Mouse (Mus musculus): ENCODE measurements around the gene Ppp1r15a.
"Not testable (repeated sequence)": the region's sequence is repeated elsewhere in the genome, so short reads cannot be mapped to it uniquely, and the experiment has no call there.

The Ppp1r15a gene

DNA sequence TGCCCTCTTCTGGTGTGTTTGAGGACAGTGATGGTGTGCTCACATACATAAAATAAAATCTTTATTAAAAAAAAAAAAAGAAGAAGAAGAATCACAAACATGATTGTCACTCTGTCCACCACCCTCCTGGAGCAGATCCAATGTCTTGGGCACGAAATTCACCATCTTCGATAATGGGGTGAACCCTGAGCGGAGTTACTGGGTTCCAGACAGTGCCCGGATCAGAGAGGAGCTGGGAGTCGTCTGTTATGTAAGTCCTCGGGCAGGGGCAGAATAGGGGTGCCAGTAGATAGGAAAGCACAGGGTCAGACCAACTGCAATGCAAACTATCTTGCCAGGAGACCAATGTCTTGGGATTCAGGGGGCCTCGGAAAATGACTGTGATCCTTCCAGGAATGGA lies 5.5 kb downstream of the Ppp1r15a start:
- in situ Hi-C loops (cut with MboI; ENCODE audit: low sequenced_read_pairs), result no loop called here

DNA sequence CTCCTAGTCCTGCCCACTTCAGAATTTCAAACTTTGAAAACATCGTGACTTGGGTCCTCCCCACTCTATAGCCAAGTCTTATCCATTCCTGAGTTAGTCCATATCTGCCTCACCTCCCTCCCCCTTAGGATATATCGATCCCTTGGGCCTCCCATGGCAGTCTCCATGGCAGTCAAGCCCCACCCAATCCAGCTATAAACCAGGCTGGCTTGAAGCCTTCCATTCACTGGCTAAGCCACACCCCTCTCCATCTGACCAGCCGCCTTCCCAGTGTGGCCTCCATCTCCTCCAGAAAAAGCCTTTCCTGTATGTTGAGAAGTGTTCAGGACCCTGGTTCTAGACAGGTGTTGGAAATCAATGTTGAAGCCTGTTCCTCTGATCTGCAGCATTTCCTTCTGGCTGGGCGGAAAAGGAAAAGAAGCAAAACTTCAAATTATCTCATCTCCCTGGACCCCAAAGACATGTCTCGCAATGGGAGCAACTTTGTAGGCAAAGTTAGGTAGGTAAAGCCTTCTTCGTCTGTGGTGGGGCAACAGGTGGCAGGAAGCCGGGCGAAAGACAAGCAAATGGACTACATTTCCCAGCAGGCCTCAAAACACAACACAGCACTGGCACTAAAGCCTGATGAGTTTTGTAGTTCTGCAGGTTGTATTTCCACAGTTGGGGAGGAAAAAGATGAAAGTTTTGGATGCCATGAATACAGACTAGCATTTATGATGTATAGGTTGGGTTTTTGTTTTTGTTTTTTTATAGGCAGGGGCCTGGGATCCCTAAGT lies 6.5 kb downstream of the Ppp1r15a start:
- in situ Hi-C loops (cut with MboI; ENCODE audit: low sequenced_read_pairs), result no loop called here

DNA sequence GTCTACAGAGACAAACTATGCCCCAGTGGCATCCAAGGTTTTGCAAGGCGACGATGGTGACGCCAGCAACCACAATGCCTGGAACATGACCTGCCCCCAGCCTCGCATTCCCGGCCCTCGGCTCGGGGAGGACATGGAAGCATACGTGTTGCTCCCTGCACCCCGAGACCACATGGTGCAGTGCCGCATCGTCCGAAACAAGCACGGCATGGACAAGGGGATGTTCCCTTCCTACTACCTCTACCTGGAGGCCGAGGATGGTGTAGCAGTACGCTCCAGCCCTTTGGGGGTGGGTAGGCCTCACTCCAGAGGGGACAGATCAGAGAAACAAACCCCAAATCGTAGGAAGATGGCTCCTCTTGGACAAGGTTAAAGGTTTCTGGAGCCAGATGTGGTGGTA lies 7.5 kb downstream of the Ppp1r15a start:
- in situ Hi-C loops (cut with MboI; ENCODE audit: low sequenced_read_pairs), result no loop called here

DNA sequence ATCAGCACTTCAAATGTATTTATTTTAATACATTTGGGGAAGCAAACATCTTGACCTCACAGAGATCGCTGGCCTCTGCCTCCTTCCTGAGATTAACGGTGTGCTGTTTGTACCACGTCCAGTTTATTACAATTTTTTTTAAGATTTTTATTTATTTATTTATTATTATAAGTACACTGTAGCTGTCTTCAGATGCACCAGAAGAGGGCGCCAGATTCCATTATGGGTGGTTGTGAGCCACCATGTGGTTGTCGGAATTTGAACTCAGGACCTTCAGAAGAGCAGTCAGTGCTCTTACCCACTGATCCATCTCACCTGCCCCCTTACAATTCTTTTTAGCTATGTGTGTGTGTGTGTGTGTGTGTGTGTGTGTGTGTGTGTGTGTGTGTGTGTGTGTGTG lies 9.2 kb downstream of the Ppp1r15a start:
- in situ Hi-C loops (cut with MboI; ENCODE audit: low sequenced_read_pairs), result not testable (repeated sequence)

DNA sequence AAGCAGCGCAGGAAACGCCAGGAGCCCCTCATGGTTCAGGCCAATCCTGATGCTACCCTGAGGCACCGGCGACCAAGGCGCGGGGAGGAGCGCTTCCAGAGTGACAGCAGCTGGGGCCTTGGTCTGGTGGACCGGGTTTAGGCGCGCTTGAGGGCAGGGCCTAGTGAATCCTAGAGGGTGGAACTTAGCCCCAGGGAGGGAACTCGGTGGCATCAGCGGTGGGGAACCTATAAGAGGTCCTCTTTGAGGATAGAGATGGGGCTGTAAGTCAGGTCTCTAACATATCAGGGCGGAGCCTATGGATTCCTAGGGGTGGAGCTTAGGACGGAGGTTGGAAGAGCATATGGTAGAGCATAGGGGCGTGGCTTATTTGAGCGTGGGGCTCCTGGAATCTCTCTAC lies 10.6 kb downstream of the Ppp1r15a start:
- in situ Hi-C loops (cut with MboI; ENCODE audit: low sequenced_read_pairs), result no loop called here

DNA sequence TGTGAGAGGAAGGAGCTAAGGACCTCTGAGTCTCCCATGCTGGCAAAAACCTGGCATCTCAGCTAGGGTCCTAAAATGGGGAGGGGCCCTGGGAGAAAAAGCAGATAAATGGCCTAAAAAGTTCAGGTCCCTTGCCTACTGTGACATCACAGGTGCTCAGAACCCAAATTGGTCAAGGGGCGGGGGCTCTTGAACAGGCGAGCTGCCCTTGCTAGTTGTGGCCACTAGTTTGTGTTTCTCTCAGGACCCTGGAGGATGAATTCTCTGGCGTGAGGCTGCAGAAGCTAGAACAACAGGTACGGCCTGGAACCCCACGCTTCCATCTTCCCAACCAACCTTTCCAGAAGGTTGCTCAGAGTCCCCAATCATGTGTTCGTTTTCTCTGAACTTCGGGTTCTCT lies 11.7 kb downstream of the Ppp1r15a start:
- in situ Hi-C loops (cut with MboI; ENCODE audit: low sequenced_read_pairs), result no loop called here

DNA sequence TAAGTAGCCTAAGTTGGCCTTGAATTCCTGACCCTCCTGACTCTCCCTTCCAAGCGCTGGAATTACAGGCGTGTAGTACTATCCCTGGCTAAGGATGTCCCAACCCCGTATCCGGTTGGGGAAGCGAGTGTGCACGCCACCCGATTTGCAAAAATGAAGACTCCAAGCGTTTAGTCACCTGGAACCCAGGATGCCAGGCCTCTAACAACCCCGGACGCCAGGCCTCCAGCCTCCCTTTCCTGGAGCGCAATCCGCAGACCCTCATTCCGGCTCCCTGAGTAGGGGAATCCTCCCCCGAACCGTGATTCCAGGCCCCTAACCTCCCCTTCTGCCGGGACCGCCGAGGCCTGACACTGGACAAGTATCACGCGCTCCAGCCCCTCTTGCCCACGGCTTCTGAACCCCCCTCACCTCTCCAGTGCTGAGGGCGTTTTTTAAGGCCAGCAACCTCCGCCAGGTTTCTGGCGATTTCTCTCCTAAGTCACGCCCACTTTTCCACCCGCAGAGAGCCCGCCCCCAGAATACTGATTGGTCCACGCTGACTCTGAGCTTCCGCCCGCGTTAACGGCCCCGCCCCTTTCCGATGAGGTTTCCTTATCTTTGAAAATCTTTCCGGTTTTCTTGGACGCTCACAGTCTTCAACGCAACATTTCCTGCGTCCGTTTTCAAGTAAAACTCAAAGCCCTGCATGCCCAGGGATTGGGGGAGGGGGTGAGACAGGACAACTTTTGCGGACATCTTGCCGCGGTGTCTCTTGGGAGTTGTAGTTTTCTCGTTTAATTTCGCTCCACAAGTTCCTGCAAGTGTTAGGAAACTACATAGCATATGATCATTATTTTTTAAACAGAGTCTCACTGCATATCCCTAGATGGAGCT lies 15.9 kb downstream of the Ppp1r15a start, which contains the start of gene Nucb1:
TSS of gene Nucb1 (minus strand) at position 495 of the 876 bp plus-strand sequence.
- in situ Hi-C loops (cut with MboI; ENCODE audit: low sequenced_read_pairs), result no loop called here

DNA sequence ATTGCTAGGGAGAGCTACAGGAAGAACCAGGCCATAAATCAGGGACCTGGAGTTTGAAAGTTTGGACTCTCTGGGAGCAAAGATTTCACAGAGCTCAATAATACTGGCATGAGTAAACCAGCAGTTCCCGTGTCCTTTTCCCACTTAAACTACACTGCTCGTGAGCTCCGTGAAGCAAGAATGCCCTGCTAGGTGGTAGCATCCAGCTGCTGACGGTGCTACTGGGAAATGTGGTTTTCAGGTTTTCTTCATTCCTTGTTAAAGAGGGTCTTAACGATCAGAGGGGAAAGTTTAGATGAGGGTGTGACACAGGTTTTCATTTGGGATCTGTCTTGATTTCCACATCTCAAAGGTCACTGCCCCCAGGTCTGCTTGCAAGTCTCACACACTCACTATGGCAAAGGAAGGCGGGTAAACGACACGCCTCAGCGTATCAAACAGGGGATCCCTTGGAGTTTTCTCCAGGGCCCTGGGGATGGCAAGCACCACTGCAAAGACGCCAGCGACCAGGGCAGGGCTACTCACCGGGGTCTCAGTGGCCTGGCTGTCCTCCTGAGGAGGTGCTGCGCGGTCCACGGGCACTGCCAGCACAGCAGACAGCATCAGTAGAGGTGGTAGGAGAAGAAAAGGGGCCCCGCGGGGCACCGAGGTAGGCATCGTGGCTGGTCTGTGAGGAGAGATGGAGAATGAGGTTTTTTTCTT lies 16.7 kb downstream of the Ppp1r15a start:
- in situ Hi-C loops (cut with MboI; ENCODE audit: low sequenced_read_pairs), result no loop called here

DNA sequence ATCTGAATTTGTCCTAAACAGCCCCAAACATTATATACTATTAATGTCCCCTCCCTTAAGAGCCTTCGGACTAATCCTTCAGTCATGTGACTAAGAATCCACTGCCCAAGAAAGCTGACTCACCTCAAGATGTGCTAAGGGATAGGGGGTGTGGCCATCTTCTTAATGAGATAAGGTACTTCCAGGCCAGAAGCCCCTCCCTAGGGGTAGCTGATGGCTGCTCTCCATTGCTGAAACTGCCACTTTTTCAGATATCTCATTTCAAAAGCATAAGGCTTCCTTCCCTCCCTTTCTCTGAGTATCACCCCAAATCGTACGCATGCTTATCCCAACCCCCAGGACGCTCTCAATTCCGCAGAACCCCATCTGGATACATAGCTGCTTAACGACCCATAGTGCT lies 17.5 kb downstream of the Ppp1r15a start:
- in situ Hi-C loops (cut with MboI; ENCODE audit: low sequenced_read_pairs), result no loop called here

DNA sequence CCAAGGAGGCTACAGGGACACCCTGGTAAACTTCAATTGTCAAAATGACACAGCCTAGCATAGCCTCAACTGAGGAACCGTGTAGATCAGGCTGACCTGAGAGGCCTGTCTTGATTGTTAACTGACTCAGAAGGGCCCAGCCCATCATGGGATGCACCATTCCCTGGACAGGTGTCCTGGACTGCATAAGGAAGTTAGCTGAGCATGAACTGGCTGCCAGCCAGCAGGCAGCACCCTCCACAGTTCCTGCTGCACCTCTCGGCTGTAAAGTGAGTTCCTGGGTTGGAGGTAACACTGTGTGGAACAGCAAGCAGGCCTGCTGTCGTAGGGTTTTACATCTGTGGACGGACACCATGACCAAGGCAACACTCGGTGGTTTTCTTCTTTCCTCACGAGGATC lies 18.5 kb downstream of the Ppp1r15a start:
- in situ Hi-C loops (cut with MboI; ENCODE audit: low sequenced_read_pairs), result no loop called here

DNA sequence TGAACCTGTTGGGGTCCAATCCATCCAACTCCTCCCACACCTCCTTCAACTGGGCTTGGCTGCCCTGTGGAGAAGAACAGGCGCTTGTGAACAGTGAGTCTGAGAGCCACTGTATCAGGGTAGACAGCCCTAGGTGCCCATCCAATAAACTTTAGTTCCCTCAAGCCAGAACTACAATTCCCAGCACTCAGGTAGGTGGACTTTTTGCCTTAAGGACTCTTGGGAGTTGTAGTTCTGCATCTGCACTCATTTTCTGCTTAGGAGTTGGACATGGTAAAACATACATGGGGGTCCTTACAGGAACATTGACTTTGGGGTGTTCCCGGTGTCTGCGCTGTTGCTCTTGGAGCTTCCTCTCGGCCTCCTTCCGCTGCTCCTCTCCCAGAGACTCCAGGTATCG lies 27.6 kb downstream of the Ppp1r15a start:
- in situ Hi-C loops (cut with MboI; ENCODE audit: low sequenced_read_pairs), result no loop called here

DNA sequence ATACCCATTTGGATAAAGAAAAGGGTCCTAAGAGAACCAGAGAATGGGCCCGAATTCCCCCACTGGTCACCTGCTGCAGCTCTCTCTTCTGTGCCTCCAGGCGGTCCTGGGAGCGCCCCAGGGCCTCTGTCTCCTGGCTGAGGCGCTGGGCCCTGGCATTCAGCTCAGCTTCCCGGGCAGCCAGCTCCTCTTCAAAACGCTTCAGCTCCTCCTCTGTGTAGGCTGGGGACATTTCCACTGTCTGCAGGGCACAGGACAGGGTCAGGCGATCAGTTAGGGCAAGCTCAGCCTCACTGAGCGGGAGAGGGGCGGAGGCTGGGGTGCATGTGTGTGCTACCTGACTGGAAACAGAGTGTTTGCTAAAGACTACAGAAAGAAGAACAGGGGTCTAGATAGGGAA lies 31.5 kb downstream of the Ppp1r15a start:
- in situ Hi-C loops (cut with MboI; ENCODE audit: low sequenced_read_pairs), result no loop called here

DNA sequence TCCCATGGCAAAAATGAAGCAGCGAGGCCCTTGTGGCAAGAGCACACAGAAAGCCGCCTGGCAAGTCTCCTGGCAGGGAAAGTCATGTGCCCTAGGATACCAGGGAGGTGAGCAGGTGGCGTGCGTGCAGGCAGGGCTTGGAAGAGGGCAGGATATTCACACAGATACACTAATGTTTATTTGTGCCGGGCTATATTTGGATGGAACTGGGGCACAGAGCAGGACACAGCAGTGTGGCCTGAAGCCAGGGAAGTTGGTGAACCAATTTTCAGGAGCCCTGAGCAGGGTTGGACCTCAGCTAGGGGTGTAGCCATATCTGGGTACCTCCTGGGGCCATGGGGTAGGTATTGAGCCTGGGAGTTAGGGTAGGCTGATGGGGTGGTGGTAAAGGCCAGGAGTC lies 33.1 kb downstream of the Ppp1r15a start:
- in situ Hi-C loops (cut with MboI; ENCODE audit: low sequenced_read_pairs), result no loop called here

DNA sequence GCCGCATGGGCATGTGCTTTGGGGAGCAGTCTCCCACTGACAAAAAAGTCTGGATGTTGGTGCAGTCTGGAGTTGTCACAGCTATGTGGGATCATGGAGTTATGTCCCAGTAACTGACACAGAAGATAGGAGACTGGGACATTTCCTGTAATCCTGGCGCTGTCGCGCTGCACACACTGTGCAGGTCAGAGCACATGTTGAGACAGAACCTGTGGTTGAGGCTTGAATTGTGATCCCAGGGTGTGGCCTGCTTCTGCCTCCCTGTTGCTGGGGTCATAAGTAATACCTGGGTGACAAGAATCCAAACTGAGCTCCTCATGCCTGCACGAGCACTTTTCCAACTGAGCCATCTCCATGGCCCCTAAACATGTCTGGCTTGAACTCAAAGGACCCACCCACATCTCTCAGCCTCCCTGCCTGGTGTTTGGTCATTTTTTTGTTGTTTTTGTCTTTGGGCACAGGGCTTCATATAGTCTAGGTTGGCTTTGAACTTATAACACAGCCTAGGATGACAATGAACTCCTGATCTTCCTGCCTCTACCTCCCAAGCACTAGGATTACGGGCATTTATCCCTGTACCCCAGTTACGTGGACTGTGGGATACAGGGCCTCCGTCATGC lies 33.7 kb downstream of the Ppp1r15a start:
- in situ Hi-C loops (cut with MboI; ENCODE audit: low sequenced_read_pairs), result no loop called here

DNA sequence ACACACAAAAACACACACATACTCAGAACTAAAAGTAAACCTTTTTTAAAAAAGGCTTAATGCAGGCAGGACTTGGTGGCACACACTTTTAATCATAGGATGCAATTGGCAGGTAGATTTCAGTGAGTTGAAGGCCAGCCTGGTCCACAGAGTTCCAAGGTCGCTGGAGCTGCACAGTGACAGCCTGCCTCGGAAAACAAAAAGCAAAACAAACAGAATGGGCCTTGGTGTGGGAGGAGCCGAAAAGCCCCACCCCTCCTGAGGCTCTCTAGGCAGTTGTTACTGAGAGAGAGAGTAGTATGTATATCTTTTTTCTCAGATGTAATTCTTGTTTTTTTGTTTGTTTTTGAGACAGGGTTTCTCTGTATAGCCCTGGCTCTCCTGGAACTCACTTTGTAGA lies 34.8 kb downstream of the Ppp1r15a start:
- in situ Hi-C loops (cut with MboI; ENCODE audit: low sequenced_read_pairs), result no loop called here

DNA sequence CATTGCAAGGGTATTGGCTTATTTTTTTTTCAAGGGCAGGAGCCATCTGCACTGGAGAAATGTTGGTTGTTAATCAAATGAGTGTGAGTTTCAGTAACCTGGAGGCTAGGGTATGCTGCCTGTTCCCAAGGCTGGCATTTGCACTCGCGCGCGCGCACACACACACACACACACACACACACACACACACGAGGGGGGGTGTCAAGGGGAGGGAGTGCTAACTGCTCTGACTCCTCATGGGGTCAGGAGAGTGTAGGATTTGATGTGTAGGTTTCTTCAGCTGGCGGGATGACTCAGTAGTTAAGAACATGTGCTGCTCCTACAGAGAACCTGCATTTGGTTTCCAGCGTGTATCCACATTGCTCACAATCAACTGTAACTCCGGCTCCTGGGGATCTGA lies 35.2 kb downstream of the Ppp1r15a start:
- in situ Hi-C loops (cut with MboI; ENCODE audit: low sequenced_read_pairs), result no loop called here

DNA sequence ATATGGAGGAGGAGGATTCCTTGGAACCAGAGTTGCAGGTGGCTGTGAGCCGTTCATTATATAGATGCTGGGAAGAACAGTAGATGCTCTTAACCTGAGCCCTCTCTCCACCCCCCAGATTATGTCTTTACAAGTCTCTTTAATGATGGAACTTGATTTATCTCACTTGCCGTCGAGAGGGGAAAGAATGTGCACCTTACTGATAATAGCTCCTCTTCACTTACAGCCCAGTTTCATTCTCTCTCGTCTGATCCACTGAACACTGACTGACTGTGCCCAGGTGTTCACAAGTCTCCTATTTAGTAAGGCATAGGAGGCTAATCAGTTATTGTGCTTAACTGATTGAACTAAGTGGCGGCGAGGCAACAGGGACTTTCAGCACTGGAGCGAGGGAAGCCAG lies 36.5 kb downstream of the Ppp1r15a start:
- in situ Hi-C loops (cut with MboI; ENCODE audit: low sequenced_read_pairs), result no loop called here

DNA sequence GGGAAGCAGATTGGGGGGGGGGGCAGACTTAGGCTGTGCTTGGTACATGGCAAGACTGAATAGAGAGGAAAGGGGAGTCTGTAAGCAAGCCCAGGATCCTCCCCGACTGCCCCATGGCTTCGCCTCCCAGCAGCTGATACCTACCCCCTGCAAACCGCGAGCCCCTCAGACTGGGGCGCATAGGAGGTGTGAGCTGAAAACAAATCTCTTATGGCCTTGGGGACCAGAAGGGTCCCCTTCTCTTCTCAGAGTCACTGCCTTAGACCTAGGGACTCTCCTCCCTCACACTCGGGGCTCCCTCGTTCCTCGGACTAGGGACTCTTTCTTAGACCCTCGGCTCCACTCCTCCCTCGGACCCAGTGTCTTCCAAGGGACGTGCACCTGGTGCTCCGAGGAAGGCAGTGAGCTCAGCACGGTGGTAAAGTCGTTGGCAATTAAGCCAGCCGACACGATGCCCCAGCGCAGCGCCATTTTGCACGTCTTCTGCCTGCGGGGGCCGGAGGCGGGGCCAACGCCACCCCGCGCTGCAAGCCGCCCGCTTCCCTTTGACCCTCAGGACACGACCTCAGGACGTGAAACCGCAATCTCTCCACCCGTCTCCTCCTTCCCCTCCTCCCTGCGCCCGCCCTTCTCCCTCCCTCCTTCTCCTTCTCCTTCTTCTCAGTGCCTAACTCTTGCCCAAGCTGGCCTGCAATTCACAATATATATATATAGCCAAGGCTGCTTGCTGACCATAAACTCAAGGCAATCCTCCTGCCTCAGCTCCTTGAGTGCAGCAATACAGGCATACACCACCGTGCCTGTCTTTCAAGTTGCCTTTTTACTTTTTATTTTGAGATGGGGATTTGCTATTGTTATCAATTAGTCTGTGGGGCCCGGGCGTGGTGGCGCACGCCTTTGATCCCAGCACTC lies 37.5 kb downstream of the Ppp1r15a start, which contains the start of gene Dhdh:
TSS of gene Dhdh (minus strand) at position 513 of the 912 bp plus-strand sequence.
- in situ Hi-C loops (cut with MboI; ENCODE audit: low sequenced_read_pairs), result no loop called here

DNA sequence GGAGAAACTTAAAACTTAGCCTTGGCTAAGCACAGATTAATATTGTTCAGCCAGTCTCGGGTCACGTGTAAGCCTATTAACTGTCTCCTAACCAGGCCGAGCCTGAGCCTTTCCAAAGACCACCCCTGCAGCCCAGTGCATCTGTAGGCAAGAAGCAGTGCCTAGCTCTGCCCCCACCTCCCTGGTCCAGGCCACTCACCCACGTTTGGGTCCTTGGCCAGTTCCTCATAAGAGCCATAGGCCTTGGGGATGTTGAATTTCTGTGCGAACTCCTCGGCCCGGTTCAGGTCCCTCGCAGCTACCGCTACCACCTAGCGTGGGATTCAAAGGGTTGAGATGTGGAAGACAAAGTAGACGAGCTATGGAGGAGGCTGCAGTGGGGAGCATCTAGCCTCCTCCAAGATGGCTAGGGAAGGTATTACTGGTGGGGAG lies 38.2 kb downstream of the Ppp1r15a start:
- in situ Hi-C loops (cut with MboI; ENCODE audit: low sequenced_read_pairs), result no loop called here
